Mouse (Mus musculus) 3134 (cell line): ENCODE results near the gene Mxi1.
"Not testable (repeated sequence)": the region's sequence is repeated elsewhere in the genome, so short reads cannot be mapped to it uniquely, and the experiment has no call there.

Experiments used
- DNase-seq: peaks from one replicate; pipeline ENCODE4 v3.0.0-alpha.2; 2011; ENCODE audit warnings: low spot score; ENCODE audit not compliant: insufficient read length; ENCODE audit errors: extremely low read depth

The Mxi1 gene

GRCm38 (mm10) chr19:53392781-53393343 is 82.5 kb downstream of the Mxi1 start:
- no peak for DNase-seq

- DNase-seq: no peak
Observed at GRCm38 (mm10) chr19:53393646-53394045, 83.3 kb downstream of the Mxi1 start.

GRCm38 (mm10) chr19:53394552-53394951 is 84.2 kb downstream of the Mxi1 start:
- peak; percentile 38 for DNase-seq

GRCm38 (mm10) chr19:53394956-53395355 is 84.6 kb downstream of the Mxi1 start:
- not testable (repeated sequence) for DNase-seq

GRCm38 (mm10) chr19:53395805-53396204 is 85.5 kb downstream of the Mxi1 start:
- DNase-seq: not testable (repeated sequence)

GRCm38 (mm10) chr19:53397451-53398233 is 87.3 kb downstream of the Mxi1 start:
- no peak for DNase-seq

GRCm38 (mm10) chr19:53399213-53399612 is 88.9 kb downstream of the Mxi1 start:
- no peak for DNase-seq

GRCm38 (mm10) chr19:53400332-53401110 is 90.2 kb downstream of the Mxi1 start:
- DNase-seq: no peak

- DNase-seq: no peak
Observed at GRCm38 (mm10) chr19:53402741-53403432, 92.6 kb downstream of the Mxi1 start.

- no peak for DNase-seq
Observed at GRCm38 (mm10) chr19:53404219-53404836, 94.0 kb downstream of the Mxi1 start.

- DNase-seq: no peak
Observed at GRCm38 (mm10) chr19:53404837-53405356, 94.6 kb downstream of the Mxi1 start.

- no peak for DNase-seq
Observed at GRCm38 (mm10) chr19:53405810-53406209, 95.5 kb downstream of the Mxi1 start.

- DNase-seq: no peak
Observed at GRCm38 (mm10) chr19:53407350-53407749, 97.0 kb downstream of the Mxi1 start.

- DNase-seq: peak; percentile 68
Observed at GRCm38 (mm10) chr19:53408398-53408797, 98.1 kb downstream of the Mxi1 start.

- DNase-seq: no peak
Observed at GRCm38 (mm10) chr19:53409663-53410307, 99.5 kb downstream of the Mxi1 start.

- peak; percentile 75 for DNase-seq
Observed at GRCm38 (mm10) chr19:53412149-53412848, 102.0 kb downstream of the Mxi1 start.

- DNase-seq: peak; percentile 43
Observed at GRCm38 (mm10) chr19:53413617-53414380, 103.5 kb downstream of the Mxi1 start.

- DNase-seq: no peak
Observed at GRCm38 (mm10) chr19:53414650-53415049, 104.3 kb downstream of the Mxi1 start.
